Mouse (Mus musculus) heart, embryonic 11.5 days (tissue): ENCODE data around the gene Fam161a. TPM values are rescaled to one million over a fixed set of nuclear protein-coding genes. Genes with fewer than 3 reads are reported as not detected.

Source experiments
- ATAC-seq: fragments of 200-750 bp; cut with Nextera tagmentation; replicated peaks from 2 replicates; pipeline ENCODE4 v1.8.0; 2017; ENCODE audit warnings: moderate library complexity; ENCODE audit not compliant: insufficient number of reproducible peaks, low FRiP score, low TSS enrichment
- H3K27ac ChIP-seq: fragments of 300-500 bp; sonication (generic); 2 replicates; pipeline ENCODE4 v1.5.1; 2014; ENCODE audit warnings: mild to moderate bottlenecking, low read depth, low read length
- H3K27me3 ChIP-seq: fragments of 300-500 bp; sonication (generic); 2 replicates; pipeline ENCODE4 v1.6.1; 2014; ENCODE audit warnings: mild to moderate bottlenecking, low read length, mixed read lengths; ENCODE audit not compliant: control insufficient read depth, insufficient read depth
- H3K36me3 ChIP-seq: fragments of 300-500 bp; sonication (generic); 2 replicates; pipeline ENCODE4 v1.6.1; 2014; ENCODE audit warnings: mild to moderate bottlenecking, low read length, moderate library complexity, mixed read lengths; ENCODE audit not compliant: control insufficient read depth, insufficient read depth
- H3K4me1 ChIP-seq: fragments of 300-500 bp; sonication (generic); 2 replicates; pipeline ENCODE4 v1.6.1; 2014; ENCODE audit warnings: low read length; ENCODE audit not compliant: control insufficient read depth, insufficient read depth
- H3K4me2 ChIP-seq: fragments of 300-500 bp; sonication (generic); 2 replicates; pipeline ENCODE4 v1.6.1; 2014; ENCODE audit warnings: mild to moderate bottlenecking, moderate library complexity
- H3K4me3 ChIP-seq: fragments of 300-500 bp; sonication (generic); 2 replicates; pipeline ENCODE4 v1.5.1; 2014; ENCODE audit warnings: low read depth, low read length
- H3K9ac ChIP-seq: fragments of 300-500 bp; sonication (generic); 2 replicates; pipeline ENCODE4 v1.6.1; 2014; ENCODE audit warnings: mild to moderate bottlenecking, low read depth, low read length, moderate library complexity
- H3K9me3 ChIP-seq: fragments of 300-500 bp; sonication (generic); replicated peaks from 2 replicates; pipeline ENCODE4 v1.6.1; 2016; ENCODE audit warnings: low read length; ENCODE audit not compliant: control insufficient read depth
- WGBS: fragments of 180-500 bp; shearing (Covaris S2); extraction: QIAGEN DNeasy Blood & Tissue Kit; methylation state at CpG from one replicate; pipeline ENCODE4 v1.1.7; 2014; ENCODE audit not compliant: insufficient replicate concordance; 5-methylcytosine and 5-hydroxymethylcytosine counted together
- polyA plus RNA-seq: library from polyadenylated mRNA; unstranded; fragments of >200 nt; fragmentation: Nextera tagmentation; extraction: Ambion mirVana; gene quantifications from 2 replicates; pipeline ENCODE4 v1.2.1, GENCODE M21; 2014

The Fam161a gene
- polyA plus RNA-seq, 1 experiment from 2014 or later: 1.9 TPM

- Histone ChIP-seq H3K9me3 (no peaks in the 10 kb centered on the region), H3K9ac (no peak overlapping the region), H3K4me2 (no peak overlapping the region), H3K4me3 (no peak overlapping the region; the same call in 1 of the 2 replicates), H3K27ac (no peak overlapping the region), H3K4me1 (peaks cover 7% of the 10 kb centered on the region), H3K36me3 (0 out of 2 replicates have a peak, but pooled peaks cover 3% of the 10 kb centered on the region), H3K27me3 (no peaks in the 10 kb centered on the region)
- WGBS: 69% methylated on average over 6 of the region's 6 CpGs
- ATAC-seq: no peak
Measured at GRCm38 (mm10) chr11:22982846-22983245, 24.5 kb upstream of the Fam161a start.

- Histone ChIP-seq H3K9me3 (no peaks in the 10 kb centered on the region), H3K4me1 (peaks cover 10% of the 10 kb centered on the region), H3K4me2 (no peak overlapping the region), H3K27me3 (no peaks in the 10 kb centered on the region), H3K9ac (no peak overlapping the region), H3K4me3 (no peak overlapping the region), H3K36me3 (no peaks in the 10 kb centered on the region), H3K27ac (no peak overlapping the region)
- WGBS: 75% methylated on average over 3 of the region's 3 CpGs
- ATAC-seq: no peak
Measured at GRCm38 (mm10) chr11:22985510-22985909, 21.8 kb upstream of the Fam161a start.

GRCm38 (mm10) chr11:22987357-22987756 is 20.0 kb upstream of the Fam161a start:
- Histone ChIP-seq H3K4me1 (peaks cover 12% of the 10 kb centered on the region), H3K9ac (no peak overlapping the region)
- 53% methylated on average over 2 of the region's 2 CpGs for WGBS

GRCm38 (mm10) chr11:22989786-22990185 is 17.5 kb upstream of the Fam161a start:
- peak overlapping the region; percentile 98 for H3K4me3 ChIP-seq
- H3K27ac ChIP-seq: peak overlapping the region; percentile 94
- ATAC-seq: no peak
- peak overlapping the region; percentile 67 for H3K9ac ChIP-seq
- H3K9me3 ChIP-seq: no peaks in the 10 kb centered on the region
- H3K4me2 ChIP-seq: peak overlapping the region; percentile 92
- peaks cover 7% of the 10 kb centered on the region for H3K36me3 ChIP-seq
- H3K4me1 ChIP-seq: peaks cover 12% of the 10 kb centered on the region
- 47% methylated on average over 1 of the region's 1 CpGs for WGBS
- H3K27me3 ChIP-seq: no peaks in the 10 kb centered on the region

More at GRCm38 (mm10) chr11:22987357-22987756, 20.0 kb upstream of the Fam161a start:
- Histone ChIP-seq H3K27ac (no peak overlapping the region), H3K36me3 (no peaks in the 10 kb centered on the region), H3K4me3 (no peak overlapping the region), H3K4me2 (no peak overlapping the region), H3K9me3 (no peaks in the 10 kb centered on the region), H3K27me3 (no peaks in the 10 kb centered on the region)
- no peak for ATAC-seq

GRCm38 (mm10) chr11:22990393-22991126 is 16.8 kb upstream of the Fam161a start, which contains the start of gene Cct4:
Gene Cct4 (plus strand): TSS chr11:22990519.
- peak within 1 kb of the TSS; percentile 97 for H3K9ac ChIP-seq
- H3K9me3 ChIP-seq: no peaks in the 10 kb centered on the region
- H3K36me3 ChIP-seq: peaks cover 11% of the 10 kb centered on the region
- peak within 1 kb of the TSS; percentile 92 for H3K4me2 ChIP-seq
- WGBS: under 1% methylated on average over 66 of the region's 66 CpGs
- peak; percentile 98 for ATAC-seq
- peak within 1 kb of the TSS; percentile 94 for H3K27ac ChIP-seq
- no peaks in the 10 kb centered on the region for H3K27me3 ChIP-seq
- H3K4me1 ChIP-seq: peaks cover 12% of the 10 kb centered on the region
- peak within 1 kb of the TSS; percentile 98 for H3K4me3 ChIP-seq

GRCm38 (mm10) chr11:22991218-22991835 is 16.0 kb upstream of the Fam161a start:
- no peaks in the 10 kb centered on the region for H3K9me3 ChIP-seq

GRCm38 (mm10) chr11:22994271-22994670 is 13.1 kb upstream of the Fam161a start:
- H3K27me3 ChIP-seq: no peaks in the 10 kb centered on the region
- H3K9ac ChIP-seq: no peak overlapping the region
- no peak overlapping the region for H3K4me3 ChIP-seq
- H3K27ac ChIP-seq: no peak overlapping the region
- whole genome bisulfite sequencing: 92% methylated on average over 2 of the region's 2 CpGs
- peaks cover 33% of the 10 kb centered on the region for H3K36me3 ChIP-seq
- H3K4me2 ChIP-seq: no peak overlapping the region
- no peak for ATAC-seq
- H3K4me1 ChIP-seq: peaks cover 12% of the 10 kb centered on the region
- H3K9me3 ChIP-seq: no peaks in the 10 kb centered on the region

More at GRCm38 (mm10) chr11:22991218-22991835, 16.0 kb upstream of the Fam161a start:
- peak overlapping the region; percentile 94; the same call in 1 of the 2 replicates for H3K27ac ChIP-seq
- no peaks in the 10 kb centered on the region for H3K27me3 ChIP-seq
- peaks cover 12% of the 10 kb centered on the region for H3K4me1 ChIP-seq
- H3K9ac ChIP-seq: peak overlapping the region; percentile 97
- no peak for ATAC-seq
- peaks cover 16% of the 10 kb centered on the region for H3K36me3 ChIP-seq
- WGBS: 9% methylated on average over 14 of the region's 14 CpGs
- H3K4me3 ChIP-seq: peak overlapping the region; percentile 98
- H3K4me2 ChIP-seq: peak overlapping the region; percentile 92

- Histone ChIP-seq H3K27me3 (no peaks in the 10 kb centered on the region), H3K36me3 (peaks cover 40% of the 10 kb centered on the region), H3K9ac (no peak overlapping the region), H3K27ac (no peak overlapping the region), H3K4me3 (no peak overlapping the region), H3K9me3 (no peaks in the 10 kb centered on the region), H3K4me1 (peaks cover 9% of the 10 kb centered on the region), H3K4me2 (no peak overlapping the region)
- ATAC-seq: no peak
- WGBS: 94% methylated on average over 4 of the region's 4 CpGs
Measured at GRCm38 (mm10) chr11:22995461-22995860, 11.9 kb upstream of the Fam161a start.
